Mouse (Mus musculus) spleen, embryonic (tissue): ENCODE data around the gene Pafah2.
"Not testable (repeated sequence)": the region's sequence is repeated elsewhere in the genome, so short reads cannot be mapped to it uniquely, and the experiment has no call there.

Experiments used
- CTCF ChIA-PET: fragments of 350-600 bp; sonication (Branson Sonifier 250); formaldehyde crosslinking; loops from one replicate; lab custom pipeline; 2022; lab: Charles Lee

The Pafah2 gene

DNA sequence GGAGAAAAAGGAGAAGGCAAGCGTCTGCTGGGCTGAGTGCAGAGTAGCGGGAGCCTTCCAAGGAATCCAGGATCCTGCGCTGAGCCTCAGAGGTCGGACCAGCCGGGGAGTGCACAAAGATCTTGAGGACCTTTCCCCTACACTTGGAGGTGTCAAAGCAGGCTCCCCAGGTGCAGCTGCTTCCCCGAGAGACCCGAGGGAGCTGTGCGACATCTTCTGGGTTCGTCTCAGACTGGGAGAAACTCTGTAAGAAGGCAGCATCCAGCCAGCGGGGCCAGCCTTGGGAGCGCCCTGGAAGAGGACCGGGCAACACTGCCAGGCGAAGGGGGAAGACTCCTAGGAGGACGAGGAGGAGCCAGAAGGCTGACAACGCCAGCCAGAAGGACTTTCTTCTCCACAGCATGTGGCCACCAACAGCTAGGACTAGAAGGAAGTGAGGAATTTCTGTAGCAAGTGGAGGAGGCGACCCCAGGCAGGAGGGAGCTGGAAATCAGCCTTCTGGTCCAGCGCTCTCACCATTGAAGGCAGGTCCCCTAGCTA is 24.7 kb upstream of the Pafah2 start:
- CTCF ChIA-PET = interaction anchor here (0.8 kb wide), 1 partner anchor 15 kb away, joined by 9 read pairs; no protein-coding TSS in a partner anchor

DNA sequence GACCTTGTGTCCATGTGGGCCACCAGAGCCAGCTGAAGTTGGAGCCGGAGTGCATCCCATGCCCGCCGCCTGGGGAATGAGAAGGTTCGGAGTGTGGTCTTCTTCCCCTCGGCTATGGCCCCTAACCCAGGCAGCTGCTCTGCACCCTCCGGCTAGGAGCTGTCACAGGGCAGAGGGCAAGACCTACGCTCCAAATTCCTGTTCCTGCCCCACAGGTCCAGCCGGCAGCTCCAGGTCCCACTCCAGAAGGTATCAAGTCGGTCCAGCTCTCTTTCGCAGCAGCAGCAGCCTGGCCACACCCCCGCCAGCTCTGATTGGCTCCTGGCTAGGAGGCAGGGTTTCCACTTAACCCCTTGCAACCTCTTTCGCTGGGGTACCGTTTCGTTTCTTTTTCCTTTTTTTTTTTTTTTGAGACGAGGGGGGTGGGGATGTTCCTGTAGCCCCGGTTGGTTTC is 23.8 kb upstream of the Pafah2 start:
- CTCF ChIA-PET = interaction anchor here (1.3 kb wide), 1 partner anchor 9 kb away, joined by 4 read pairs; no protein-coding TSS in a partner anchor

DNA sequence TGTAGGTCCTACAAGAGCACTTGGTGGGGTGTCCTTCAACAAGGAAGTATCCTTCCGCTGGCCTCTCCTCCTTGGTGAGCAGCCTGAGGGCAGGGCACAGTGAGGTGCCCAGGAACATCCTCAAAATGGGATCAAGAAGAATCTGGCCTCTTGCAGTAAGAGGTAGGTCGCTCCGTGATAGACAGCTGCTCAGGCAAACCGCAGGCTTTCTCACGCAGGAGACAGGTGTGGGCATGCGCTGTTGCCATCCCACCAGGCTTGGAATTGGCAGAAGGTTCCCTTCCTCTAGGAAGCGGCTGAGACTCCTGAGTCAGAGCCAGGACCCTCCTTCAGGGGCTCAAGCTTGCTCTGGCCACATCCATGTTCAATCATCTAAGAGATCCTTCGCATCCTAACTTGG is 22.8 kb upstream of the Pafah2 start:
- CTCF ChIA-PET = interaction anchor here (1.3 kb wide), 1 partner anchor 10 kb away, joined by 4 read pairs; no protein-coding TSS in a partner anchor

DNA sequence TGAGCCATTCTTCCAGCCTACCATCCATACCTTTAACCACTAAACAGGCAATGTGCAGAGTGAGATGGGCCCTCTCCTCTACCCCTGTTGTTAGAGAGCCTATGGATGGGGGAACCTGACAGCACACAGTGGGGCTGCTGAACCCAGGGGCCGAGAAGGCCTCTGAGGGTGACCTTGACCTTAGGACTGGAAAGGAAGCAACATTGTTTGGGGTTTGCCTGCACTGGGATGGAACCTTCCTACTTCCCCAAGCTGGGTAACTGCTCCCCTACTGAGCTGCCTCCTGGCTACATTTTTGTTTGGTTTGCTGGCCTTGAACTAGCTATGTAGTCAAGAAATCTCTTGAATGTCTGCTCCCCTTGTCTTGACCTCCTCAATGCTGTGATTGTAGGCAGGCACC is 21.8 kb upstream of the Pafah2 start:
- CTCF ChIA-PET = interaction anchor here (0.6 kb wide), 1 partner anchor 30 kb away, joined by 7 read pairs; no protein-coding TSS in a partner anchor

DNA sequence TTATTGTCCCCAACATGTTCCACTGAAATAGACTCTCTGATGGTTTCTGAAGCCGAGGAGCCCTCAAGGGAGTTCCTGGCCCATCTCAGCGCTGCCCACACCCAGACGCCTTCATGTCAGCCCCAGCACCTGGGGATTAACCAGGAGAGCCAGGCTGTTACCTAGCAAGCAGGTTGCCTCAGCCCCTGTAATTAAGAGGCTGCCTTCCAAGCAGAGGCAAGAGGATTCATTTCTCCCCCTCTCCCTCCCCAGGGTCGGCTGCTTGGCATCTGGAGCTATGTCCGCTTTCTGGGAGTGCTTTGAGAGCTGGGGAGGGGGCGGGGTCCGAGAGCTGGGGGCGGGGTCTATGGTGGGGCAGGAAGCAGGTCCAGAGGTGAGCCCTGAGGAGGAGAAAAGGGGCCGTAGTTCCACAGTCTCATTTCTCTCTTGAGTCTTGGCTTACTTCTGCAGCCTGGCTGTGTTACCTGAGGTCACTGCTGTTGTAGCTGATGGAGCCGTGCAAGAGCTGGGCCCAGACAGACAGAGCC is 18.0 kb upstream of the Pafah2 start:
- CTCF ChIA-PET = interaction anchor here (0.7 kb wide), 1 partner anchor 720 kb away, joined by 4 read pairs; no protein-coding TSS in a partner anchor

DNA sequence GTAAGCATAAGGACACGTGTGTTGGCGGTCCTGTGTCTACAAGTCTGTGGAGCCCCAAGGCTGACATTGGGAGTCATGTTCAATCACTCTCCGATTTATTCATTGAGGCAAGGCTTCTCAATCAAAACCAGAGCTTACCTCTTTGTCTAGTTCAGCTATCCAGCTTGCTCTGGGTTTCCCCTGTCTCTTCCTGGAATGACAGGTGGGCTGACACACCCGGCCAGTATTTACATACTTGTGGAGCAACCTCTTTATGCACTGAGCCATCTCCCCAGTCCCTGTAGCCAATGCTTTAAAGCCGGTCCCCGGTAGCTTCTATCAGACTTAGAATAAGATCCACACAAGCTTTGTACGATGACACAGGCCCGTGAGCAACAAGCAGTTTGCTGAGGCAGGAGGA is 16.6 kb upstream of the Pafah2 start:
- CTCF ChIA-PET = interaction anchor here (0.7 kb wide), 1 partner anchor 18 kb away, joined by 3 read pairs; no protein-coding TSS in a partner anchor

DNA sequence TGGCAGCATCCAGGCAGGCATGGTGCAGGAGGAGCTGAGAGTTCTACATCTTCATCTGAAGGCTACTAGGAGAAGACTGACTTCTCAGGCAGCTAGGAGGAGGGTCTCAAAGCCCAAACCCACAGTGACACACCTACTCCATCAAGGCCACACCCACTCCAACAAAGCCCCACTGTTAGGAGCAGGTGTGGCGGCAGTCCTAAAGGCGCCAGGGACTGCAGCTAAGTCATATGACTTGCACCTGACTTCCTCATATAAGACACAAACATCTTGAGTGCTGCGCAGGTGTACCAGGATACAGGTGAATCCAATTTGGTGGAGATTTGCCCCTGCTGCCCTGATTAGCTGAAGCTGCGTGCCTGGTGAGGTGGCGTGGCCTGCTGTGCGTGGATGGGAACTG is 12.4 kb upstream of the Pafah2 start, which contains the start of gene Extl1:
TSS of gene Extl1 (minus strand) at position 101 of the 400 bp plus-strand sequence.
- CTCF ChIA-PET = not testable (repeated sequence)

DNA sequence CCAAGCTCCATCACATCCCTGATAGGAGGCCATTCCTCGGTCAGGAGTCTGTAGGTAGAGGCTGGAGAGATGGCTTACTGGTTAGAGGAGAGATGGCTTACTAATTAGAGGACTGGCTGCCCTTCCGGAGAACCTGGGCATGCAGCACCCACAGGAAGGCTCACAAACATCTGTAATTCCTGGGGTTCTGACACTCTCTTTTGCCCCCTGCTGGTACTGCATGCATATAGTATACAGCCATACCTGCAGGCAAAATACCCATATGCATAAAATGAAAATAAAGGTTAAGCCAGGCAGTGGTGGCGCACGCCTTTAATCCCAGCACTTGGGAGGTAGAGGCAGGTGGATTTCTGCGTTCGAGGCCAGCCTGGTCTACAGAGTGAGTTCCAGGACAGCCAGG is 8.9 kb upstream of the Pafah2 start:
- CTCF ChIA-PET = interaction anchor here (0.6 kb wide), 1 partner anchor 40 kb away, joined by 20 read pairs; no protein-coding TSS in a partner anchor

DNA sequence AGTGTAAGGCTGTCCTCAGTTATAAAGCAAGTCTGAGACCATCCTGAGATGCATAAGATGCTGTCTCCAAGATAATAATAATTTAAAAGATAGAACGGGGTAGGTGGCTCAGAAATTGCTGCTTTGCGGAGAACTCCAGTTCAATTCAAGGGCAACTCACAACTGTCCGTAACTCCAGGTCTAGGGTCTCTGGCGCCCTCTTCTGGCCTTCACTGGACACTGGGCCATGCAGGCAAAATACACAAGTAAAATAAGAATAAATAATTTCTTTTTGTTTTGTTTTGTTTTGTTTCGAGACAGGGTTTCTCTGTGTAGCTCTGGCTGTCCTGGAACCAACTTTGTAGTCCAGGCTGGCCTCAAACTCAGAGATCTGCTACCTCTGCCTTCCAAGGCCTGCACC is 7.7 kb upstream of the Pafah2 start:
- CTCF ChIA-PET = no interaction called here

DNA sequence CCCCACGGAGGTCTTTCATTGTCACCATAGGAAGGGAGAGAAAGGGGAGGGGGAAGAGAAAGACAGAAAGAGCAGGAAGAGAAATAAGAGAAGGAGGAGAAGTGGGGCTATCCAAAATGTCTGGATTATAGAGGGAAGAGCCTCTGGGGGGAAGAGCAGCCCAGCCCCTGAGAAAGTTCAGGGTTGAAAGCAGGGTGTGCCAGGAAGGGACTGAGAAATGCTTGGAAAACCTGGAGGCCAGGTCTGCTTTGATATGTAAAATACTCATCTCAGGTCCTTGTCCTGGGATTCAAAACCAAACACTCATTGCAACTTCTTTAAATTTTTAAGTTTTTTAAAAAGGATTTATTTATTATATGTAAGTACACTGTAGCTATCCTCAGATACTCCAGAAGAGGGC is 4.5 kb upstream of the Pafah2 start:
- CTCF ChIA-PET = no interaction called here

DNA sequence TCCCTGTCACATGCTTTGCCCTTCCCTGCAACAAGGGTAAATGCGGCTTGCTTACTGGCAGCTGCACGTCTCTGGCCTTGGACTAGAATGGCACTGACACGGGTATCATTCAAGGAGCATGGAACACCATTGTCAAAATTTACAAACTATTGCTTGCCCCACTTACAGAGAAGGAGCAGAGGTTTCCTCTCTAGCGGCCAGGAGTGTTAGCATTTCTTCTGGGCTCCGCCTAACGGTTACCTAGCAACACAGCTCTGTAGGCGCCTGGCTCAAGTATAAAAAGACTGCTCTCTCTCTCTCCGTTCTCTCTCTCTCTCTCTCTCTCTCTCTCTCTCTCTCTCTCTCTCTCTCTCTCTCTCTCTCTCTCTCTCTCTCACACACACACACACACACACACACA is 3.5 kb upstream of the Pafah2 start:
- CTCF ChIA-PET = interaction anchor here (0.6 kb wide), 1 partner anchor 143 kb away, joined by 5 read pairs; no protein-coding TSS in a partner anchor

DNA sequence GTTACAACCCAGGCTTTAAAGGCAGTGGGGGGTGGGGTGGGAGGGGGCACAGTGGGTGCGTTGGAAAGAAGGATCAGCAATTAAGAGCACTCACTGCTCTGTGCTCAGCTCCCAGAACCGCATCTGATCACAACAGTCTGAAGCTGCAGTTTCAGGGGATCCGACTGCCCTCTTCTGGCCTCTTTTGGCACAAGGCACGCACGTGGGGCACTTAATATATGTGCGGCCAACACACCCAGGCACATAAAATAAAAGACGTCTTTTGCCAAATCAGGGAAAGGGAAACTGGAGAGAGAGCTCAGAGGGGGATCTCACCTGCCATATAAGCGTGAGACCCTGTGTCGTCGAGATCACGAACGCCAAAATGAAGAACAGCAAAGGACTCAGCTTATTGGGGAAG is 3.1 kb upstream of the Pafah2 start:
- CTCF ChIA-PET = interaction anchor here (0.6 kb wide), 1 partner anchor 143 kb away, joined by 5 read pairs; no protein-coding TSS in a partner anchor

DNA sequence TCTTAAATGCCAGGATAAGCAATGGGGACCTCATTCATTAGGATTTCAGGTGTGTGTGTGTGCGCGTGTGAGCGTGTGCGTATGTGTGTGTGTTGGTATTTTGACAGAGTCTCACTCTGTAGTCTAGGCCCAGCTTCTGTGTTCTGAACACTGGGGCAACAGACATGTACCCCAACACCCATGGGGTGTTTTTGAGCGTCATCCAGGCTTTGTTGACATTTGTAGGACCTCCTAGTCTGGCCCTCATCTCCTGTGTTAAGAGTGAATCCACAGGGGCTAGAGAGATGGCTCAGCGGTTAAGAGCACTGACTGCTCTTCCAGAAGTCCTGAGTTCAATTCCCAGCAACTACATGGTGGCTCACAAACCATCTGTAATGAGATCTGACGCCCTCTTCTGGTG is 978 bp upstream of the Pafah2 start:
- CTCF ChIA-PET = interaction anchor here (0.7 to 1.2 kb wide), 2 partner anchors 138 to 139 kb away, joined by 3 read pairs; no protein-coding TSS in a partner anchor

DNA sequence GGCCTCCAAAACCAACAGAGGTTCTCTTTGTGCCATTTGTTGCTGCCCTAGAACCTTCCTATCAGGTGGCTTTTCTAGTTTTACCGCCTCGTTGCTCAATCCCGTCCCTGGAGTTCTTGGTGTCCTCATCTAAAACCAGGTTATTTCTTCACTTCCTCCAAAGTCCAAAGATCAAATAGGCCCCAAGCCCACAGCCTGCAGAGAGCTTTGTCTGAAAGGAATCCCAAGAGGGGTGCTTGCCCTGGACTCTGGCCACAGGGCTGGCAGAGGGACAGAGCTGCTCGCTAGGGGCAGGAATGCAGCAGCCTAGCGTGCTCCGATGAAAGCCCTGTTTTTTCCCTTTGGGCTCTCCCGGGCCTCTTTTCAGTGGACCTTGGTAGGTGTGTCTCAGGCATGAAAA is 1.0 kb downstream of the Pafah2 start:
- CTCF ChIA-PET = no interaction called here

DNA sequence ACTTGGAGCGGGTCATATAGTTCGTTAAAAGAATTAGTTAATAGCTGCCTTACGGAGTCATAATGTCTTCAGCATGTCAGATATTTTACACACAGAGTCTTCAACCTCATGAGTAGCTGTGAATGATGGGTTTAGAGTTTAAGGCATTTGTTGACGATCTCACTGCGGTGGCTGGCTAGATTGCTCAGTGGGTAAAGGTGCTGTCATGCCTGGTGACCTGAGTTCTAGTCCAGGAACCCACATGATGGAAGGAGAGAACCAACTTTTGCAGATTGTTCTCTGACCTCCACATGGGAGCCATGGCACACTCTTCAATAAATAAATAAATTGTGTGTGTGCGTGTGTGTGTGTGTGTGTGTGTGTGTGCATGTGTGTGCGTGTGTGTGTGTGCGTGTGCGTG is 1.6 kb downstream of the Pafah2 start:
- CTCF ChIA-PET = no interaction called here

DNA sequence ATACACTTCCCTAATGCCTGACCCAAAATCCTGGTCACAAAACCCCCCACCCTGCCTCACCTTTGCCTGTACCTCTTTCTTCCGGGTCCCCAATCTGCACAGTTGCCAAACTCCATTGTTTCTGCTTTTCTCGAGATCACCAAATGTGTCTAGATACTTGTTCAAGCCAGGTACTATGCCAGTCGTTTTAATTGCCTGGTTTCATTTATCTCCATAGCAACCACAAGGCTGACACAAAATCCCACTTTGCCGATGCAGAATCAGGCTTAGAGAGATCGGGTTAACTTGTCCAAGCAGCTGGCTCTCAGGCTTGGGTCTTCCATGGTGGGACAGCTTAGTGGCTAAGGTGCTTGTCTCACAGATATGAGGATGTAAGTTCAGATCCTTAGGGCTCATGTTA is 4.1 kb downstream of the Pafah2 start:
- CTCF ChIA-PET = interaction anchor here (0.6 to 0.7 kb wide), 3 partner anchors 46 to 67 kb away, joined by 3 to 6 read pairs (median 3); no protein-coding TSS in a partner anchor

DNA sequence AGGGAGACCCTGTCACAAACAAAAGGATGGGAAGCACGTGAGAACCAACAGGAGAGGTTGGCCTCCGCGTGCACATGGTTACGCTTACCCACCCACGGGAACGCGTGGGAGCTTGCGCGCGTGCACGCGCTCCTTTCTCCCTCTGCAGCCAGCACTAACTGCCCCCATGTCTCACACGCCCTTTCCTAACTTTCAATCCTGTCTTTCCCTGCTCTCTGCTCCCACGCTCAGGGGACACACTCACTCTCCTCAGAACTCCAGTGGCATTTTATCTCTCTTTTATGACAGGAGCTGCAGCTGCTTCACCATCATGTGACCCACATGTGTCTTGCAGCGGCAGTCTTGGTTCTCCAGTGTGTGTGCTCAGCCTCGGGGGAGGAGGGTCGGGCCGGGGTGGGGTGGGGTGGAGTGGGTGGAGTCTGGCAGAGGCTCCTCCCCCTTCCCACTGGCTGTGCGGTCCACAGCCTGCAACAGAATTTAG is 5.1 kb downstream of the Pafah2 start:
- CTCF ChIA-PET = no interaction called here

DNA sequence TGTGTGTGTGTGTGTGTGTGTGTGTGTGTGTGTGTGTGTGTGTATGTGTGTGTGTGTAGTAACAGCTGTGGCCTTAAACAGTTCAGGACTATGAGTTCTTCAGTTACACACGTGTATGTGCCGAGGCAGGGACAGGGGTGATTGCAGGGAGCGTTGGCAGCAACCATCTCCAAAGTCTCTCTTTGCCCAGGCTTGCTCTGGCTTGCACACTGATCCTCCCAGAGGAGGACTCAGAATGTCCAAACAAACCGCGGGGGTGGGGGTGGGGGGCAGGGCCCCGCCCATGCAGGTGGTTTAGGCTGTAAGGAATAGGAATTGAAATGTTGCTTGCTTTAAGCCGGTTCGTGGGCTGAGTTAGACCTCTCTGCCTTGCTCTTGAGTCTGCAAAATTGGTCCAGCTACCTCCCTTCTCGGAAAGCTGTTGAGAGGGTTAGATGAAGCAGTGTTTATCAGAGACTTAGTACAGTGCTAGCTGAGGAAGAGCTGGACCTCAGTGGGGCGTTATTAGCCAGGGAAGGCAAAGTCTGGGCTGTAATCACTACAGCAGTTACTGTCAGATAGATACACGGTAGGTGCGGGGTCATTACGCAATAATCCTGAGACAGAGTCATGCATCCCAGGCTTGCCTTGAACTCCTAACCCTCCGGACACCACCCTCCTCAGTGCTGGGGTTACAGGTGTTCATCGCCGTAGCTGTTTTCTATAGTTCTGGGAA is 5.9 kb downstream of the Pafah2 start:
- CTCF ChIA-PET = no interaction called here

DNA sequence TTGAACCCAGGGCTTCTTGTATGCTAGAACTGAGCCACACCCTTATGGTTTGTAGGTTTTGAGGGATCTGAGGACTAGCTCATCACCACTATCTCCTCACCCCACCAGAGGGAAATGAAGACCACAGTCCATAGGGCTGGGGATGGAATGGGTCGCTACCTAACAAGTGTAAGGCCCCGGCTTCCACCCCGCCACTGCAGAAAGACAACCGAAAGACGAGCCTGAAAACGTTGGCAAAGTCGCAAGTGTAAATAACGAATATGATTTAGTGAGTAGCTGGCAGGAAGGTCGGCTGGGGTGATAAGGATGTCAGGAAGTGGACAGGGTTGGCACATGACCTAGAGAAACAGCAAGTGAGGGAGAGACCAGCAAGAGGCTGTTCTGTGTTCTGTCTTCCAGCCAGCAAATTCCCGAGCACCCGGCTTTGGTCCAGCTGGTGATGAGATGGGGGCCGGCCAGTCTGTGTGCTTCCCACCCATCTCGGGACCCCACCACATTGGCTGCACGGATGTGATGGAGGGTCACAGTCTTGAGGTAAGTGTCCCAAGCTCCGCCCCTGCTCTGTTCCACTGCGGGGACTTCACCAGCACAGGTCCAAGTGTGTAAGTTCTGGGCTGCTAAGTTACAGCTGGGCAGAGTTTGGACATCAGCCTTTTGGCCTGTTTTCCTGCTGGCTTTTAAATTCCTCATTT is 6.6 kb downstream of the Pafah2 start:
- CTCF ChIA-PET = no interaction called here

DNA sequence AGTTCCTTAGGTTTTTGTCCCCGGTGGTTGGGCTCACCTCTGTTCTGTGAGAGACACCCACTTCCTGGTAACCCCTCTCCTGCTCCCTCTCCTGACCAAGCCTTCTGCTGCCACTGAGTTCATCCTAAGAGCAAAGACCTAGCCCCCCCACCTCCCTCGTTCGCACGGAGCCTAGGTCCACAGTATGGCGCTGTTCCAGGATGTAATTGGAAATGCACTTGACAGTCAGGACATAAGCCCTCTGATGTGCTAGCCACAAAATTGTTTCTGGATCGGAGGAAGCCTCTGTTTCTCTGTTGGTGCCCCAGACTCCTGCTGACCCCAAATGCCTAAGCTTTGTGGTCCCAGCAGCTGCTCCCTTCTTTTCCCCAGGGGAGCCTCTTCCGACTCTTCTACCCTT is 7.6 kb downstream of the Pafah2 start:
- CTCF ChIA-PET = no interaction called here

DNA sequence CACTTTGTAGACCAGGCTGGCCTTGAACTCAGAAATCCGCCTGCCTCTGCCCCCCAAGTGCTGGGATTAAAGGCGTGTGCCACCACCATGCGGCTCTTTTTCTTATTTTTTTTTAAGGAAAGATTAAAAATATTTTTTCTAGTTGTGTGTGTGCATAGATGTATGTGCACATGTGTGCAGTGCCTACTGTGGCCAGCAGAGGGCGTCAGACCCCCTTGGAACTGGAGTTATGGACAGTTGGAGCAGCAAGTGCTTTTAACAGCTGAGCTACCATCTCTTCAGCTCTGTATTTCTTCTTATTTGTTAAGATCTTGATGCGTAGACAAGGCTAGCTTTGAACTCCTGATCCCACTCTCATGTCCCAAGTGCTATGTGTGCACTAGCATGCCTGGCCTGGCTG is 13.2 kb downstream of the Pafah2 start:
- CTCF ChIA-PET = interaction anchor here (0.7 kb wide), 1 partner anchor 11 kb away, joined by 3 read pairs; no protein-coding TSS in a partner anchor
